Mouse (Mus musculus): ENCODE results near the gene Eme2.
A peak's percentile ranks its signal among the peaks of the same experiment; 100 is the strongest.

Eme2 gene

DNA sequence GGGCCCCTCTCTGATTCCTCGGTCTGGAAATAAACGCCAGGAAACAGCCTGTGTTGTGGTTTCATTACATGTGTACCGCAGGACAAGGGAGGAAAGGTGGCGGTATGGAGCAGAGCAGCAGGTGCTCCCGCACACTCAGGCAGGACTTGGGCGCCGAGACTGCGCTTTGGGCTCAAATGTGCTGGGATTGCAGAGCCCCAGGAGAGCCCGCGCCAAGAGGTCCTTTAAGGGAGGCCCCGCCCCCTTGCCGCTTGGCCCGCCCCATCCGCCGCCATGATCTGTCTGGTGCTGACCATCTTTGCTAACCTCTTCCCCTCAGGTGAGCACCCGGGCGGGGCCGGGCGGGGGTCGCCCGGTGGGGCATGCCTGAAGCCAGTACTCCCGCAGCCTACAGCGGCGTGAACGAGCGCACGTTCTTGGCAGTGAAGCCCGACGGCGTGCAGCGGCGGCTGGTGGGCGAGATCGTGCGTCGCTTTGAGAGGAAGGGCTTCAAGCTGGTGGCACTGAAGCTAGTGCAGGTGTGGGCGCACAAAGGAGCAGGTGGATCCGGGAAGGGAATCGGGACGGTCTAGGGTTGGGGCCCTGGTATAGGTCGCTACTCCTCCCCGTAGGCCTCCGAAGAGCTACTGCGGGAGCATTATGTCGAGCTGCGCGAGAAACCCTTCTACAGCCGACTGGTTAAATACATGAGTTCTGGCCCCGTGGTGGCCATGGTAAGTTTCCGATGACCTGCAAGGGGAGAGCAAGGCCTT lies 1.5 kb upstream of the Eme2 start, which contains the start of gene Nme3:
Nme3 (plus strand) TSS at position 260 of the 752 bp plus-strand sequence.
- DNase-seq (ENCODE audit: low spot score), result peak; percentile 79

DNA sequence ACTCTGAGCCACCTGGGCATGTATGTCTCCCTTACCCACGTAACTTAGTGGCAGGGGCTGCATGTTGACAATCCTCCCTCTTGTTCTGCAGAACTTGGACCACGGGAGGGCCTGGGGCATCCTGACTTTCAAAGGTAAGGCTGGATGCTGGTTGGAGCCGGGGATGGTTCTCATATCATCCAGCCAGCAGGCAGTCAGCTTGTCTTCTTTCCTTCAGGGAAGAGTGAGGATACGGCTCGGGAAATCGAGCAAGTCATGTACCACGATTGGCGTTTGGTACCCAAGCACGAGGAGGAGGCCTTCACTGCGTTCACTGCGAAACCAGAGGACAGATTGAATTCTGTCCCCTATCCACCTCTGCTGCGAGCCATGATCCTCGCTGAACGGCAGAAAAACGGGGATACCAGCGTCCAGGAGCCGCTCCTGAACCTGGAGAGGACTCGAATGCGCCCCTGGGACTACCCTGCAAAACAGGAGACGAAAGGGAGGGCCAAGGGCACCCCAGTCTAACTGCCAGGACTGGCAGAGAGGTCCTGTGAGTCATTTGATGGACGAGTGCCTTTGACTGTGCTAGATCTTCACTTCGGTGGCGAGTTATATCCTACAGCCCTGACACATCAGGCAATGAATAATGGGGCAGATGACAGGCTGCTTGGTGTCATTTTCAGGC lies 819 bp upstream of the Eme2 start:
- peak; percentile 33 for DNase-seq (ENCODE audit: low spot score)

DNA sequence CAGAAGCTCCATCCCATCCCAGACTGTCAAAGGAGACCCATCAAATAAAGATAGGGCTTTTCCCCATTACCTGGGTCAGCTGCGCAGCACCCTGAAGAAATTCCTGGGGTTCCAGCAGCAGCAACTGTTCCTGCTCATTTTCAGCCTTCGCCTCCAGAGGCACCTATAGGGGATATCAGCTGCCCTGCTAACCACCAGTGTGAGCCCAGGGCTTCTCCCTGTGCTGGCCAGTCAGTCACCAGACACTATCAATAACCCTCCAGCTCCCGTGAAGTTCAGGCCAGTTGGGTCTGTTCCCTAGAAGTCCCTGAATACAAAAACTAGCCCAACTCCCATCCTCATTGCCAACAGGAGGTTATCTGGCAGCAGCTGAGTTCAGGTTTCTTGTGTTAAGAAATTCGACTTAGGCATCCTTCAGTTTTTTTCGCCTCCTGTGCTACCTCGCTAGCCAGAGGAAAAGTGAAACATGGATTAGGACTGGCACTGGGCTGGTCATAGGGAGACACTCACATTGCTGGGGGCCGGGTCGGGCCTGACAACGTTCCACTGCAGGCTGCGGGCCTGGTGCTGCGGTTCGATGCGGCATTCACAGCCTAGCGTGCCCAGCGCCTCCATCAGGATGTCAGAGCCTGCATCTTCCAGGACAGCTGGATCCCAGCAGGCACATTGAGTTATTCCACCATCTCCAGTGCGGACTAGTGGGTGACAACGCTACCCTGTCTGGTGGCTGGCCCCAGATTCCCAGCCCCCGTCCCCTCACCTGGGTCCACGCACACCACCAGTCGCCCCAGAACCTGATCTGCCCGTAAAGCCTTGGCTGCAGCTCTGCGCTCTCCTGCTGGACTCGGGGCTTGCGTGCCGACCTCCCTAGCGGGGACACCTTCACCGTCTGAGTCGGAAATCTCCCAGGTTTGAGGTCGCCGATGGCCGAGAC lies 559 bp downstream of the Eme2 start:
- peak; percentile 43 for DNase-seq (ENCODE audit: low spot score)

DNA sequence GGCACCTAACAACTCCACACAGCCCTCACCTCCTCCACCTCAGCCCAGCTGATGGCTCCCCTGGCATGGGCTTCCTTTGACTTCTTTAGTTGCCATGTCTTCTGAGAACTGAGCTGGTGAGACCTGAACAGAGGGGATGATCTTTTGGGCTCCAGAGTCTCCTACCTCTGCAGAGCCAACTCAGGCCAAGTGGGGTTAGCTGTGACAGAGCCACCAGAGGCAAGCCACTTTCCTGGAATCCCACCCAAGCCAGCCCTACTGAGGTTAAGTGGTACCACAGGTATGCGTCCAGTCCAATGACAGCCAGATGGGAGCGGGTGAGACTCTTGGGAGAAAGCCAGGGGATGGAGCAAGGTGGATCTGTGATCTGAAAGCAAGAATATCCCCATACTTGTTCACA lies 1.6 kb downstream of the Eme2 start:
- DNase-seq (ENCODE audit: low spot score), result no peak

DNA sequence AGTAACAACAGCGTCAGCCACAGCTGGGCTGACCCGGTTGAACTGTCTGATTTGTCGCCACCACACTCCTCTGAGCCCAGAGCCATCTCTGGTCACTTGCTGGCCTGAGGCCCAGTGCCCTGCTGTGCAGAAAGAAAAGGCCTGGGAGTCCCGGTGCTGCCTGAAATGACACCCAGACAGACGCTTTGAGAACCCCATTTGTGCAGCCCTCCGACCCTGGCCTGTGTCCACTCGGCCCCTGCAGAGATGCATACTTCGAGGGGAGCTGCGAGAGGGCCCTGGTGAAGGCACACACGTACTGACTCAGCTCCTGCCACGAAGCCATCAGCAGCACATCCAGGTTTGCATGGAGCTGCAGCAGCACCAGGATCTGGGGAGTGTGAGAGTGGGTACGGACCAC lies 2.1 kb downstream of the Eme2 start:
- DNase-seq (ENCODE audit: low spot score), result no peak

DNA sequence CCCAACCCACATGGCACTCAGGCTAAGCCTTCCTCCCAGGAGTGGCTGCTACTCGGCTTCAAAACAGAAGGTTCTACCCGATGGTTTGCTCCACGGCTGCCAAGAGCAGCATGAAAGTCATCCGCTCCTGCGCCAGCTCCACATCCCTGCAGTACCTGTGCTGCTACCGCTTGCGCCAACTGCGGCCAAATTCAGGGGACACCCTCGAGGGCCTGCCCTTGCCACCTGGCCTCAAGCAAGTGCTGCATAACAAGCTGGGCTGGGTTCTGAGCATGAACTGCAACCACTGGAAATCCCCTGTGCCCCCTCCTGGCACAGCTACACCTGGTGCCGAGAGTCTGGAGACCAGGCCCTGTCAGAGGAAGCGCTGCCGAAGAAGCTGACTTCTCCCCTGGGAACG lies 3.6 kb downstream of the Eme2 start:
- no peak for DNase-seq (ENCODE audit: low spot score)

DNA sequence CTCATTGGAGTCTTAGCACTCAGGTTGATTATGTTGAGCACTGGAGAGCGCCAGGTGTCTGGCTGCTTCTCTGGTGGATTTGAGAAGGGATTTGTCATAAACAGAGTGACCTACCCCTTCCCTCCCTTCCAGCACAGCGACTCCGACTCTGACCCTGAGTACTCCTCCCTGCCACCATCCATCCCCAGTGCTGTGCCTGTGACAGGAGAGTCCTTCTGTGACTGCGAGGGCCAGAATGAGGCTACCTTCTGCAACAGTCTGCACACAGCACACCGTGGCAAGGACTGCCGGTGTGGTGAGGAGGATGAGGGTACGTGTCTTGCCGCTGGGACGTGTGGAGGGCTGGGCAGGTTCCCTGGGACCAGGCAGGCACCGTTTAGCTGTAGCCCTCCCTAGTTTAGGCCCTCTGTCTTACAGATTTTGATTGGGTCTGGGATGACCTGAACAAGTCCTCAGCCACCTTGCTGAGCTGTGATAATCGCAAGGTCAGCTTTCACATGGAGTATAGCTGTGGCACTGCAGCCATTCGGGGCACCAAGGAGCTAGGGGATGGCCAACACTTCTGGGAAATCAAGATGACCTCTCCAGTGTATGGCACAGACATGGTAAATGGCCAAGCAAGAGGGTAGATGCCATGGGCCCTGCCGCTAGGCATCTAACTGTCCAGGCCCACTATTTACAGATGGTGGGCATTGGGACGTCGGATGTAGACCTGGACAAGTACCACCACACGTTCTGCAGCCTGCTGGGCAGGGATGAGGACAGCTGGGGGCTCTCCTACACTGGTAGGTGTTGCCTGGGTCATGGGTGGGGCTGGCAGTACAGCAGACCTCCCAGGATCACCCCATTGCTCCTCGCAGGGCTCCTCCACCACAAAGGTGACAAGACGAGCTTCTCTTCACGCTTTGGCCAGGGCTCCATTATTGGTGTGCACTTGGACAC lies 4.5 kb downstream of the Eme2 start:
- DNase-seq (ENCODE audit: low spot score), result no peak

DNA sequence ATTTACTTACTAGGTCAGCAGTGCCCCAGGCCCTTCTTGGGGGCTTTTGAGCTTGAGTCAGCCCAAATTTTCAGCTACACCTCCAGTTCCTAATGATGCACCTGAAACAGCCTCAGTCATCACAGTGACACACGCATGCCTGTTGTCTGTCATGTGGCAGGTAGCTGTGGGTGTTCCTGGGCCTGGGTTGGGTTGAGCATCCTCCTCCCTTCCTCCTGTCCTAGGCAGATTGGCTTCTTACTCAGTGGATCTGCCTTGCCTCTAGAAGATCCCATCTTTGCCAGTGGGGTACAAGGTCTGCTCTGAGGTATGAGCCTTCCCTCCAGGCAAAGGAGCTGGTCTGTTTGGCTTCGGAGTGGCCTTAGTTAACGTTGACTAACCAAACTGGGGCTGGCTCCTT lies 6.0 kb downstream of the Eme2 start:
- DNase-seq (ENCODE audit: low spot score), result no peak

DNA sequence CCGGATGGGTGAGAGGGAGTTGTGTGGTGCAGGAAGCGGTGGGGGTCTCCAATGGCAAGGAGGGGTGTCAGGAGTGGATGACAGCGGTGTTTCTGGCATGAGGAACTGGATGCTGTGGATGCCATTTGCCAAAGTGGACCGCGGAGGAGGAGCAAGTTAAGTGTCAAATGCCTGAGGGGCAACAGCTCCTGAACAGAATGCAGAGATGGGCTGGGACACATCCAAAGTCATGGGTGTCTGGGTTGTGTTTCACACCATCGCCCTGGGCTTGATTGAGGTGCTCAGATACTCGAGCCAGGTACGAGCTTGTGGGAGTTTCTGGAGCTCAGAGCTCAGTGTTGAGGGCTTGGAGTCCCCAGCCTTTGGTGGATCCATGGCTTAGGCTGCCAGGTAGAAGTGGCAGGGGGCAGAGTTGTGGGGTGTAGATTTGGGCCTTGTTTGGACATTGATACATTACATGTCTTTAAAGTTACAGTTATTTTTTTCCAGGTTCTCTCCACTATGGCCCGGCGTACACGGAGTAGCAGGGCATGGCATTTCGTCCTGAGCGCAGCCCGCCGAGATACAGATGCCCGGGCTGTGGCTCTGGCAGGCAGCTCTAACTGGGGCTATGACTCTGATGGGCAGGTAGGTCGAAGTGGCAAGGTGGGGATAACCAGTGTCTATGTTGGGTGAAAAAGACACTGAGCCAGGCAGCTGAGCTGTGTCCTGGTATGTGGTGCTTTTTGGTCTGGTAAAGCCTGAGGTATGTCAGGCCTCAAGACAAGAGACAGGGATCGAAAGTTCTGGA lies 7.4 kb downstream of the Eme2 start:
- no peak for DNase-seq (ENCODE audit: low spot score)

DNA sequence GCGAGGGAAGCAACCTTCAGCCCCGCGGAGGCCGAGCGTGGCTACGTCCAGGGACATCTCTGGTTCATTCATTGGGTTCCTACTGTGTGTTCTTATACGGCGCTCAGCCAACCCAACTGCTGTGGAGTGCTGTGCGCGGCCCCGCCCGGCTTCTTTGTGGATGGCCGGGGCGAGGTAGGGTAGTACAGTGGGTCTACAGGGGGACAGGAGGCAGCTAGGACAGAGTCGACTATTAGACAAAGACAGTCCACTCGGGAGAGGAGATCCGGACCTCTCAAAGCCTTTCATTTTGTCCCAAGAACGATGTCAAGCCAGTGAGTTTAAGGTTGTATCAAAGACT lies 8.0 kb downstream of the Eme2 start:
- peak; percentile 29 for DNase-seq (ENCODE audit: low spot score)

DNA sequence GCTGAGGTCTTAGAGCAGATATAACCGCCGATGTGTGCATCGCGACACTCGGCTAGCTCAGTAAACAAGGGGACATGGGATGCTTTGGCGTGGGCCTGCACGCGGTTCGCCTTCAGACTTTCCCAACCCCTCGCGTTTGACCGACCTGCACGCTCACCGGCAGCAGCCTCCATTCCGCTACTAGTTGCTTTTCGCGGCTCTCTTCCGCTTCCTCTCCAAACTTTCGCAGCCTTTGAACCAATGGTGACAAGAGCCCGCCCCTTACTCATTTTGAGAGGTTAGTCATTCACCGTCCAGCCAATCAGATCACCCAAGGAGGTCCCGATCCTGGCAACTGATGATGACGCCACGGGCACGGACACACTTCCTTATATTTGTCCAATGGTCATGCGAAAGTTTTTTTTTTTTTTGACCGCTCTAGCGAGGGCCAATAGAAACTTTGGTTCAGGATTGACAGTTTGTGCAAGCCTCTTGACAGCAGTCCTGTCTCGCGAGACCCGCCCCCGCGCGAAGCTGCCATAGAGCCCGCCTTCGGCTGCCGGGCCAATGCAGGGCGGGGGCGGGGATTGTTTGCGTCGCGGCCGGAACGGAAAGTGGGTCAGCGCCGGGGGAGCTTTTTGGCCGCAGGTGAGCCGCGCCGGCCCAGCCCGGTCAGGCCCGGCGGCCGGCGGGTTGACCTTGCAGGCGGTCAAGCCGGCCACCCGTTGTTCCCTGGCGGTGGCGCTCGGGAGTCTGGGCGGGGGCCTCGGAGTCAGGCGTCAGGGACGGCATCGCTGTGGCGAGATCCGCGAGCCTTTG lies 8.6 kb downstream of the Eme2 start, which contains the start of the genes Nubp2 and Spsb3:
Nubp2 (minus strand) TSS at position 216 of the 798 bp plus-strand sequence.
Spsb3 (plus strand) TSS at position 510 of the 798 bp plus-strand sequence.
- peak; percentile 98 for DNase-seq (ENCODE audit: low spot score)

DNA sequence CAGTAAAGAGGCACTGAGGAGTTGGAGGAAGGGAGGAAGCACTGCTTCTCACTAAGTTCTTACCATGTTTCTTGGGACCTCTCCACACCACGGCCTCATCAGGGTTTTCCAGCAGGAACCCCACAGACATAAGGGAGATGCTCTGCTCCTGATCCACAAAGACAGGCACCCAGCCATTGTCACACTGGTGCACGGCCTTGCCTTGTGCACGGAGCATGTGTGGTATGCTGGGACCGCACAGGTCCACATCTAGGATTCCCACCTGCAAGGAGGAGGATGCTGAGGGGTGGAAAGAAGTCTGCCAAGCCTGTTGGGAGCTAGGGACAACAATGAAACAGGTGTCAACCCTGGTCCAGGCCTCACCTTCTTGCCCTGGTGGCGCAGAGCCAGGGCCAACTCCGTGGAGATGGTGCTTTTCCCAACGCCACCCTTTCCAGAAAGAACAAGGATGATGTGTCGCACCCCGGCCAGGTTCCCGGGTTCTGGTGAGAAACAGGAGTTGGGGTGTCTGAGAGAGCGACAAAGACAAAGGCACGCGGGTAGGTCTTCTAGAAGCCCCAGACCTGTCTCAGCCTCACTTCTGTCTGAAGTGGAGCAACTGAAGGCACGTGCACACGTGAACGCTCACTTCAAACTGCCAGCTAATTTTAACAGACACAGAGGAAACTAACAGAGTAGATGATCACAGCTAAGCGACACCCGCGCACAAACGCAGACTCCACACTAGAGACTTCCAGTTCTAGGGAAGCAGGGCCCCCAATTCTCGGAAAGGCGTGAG lies 9.3 kb downstream of the Eme2 start:
- DNase-seq (ENCODE audit: low spot score), result no peak

DNA sequence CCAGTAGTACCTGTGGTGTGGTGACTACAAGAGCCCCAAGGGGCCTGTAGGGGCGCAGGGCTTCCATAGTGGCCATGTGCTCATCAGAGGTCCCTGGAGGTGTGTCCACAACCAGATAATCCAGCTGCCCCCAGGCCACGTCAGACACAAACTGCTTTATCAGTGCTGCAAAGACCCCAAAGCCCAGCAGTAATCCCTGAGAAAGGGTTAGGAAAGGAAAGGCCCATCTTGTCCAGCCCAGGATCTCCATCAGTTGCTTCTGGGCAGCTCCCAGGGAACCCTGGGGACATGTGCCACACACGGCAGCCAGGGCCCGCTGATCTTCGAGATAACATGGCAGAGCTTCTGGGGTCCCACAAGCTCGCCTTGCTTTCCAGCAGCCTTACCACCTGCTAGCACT lies 10.5 kb downstream of the Eme2 start:
- no peak for DNase-seq (ENCODE audit: low spot score)

DNA sequence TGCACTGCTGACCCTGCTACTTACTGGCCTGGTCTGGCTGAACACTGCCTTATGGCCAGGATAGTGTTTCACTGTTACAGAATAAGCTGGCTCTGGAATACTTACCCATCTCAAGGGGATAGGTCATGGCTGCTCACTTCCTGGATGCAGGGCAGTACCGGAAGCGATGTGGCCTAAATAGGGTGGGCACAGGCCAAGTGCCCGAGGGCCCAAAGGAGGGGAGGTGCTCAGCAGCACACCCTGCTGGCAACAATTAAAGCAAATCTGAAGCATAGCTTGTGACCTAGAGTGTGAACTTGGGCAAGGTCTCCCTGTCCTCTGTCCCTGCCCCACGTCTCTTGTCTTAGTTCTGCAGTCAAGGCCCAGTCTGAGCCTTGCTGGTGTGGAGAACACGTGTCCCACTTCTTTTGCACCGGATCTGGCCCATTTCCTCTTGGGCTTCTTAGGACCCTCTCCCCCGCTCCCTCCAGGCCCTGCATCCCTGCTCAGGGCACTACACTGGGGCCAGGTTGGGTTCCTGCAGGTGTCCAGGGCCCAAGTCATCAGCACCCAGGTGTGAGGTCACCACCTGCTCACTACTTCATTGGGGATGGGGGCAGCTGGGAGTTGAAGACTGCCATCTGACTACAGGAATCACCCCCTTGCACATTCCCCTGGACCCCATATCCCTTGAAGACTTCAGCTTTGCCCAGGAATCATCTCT lies 13.0 kb downstream of the Eme2 start:
- no peak for DNase-seq (ENCODE audit: low spot score)

DNA sequence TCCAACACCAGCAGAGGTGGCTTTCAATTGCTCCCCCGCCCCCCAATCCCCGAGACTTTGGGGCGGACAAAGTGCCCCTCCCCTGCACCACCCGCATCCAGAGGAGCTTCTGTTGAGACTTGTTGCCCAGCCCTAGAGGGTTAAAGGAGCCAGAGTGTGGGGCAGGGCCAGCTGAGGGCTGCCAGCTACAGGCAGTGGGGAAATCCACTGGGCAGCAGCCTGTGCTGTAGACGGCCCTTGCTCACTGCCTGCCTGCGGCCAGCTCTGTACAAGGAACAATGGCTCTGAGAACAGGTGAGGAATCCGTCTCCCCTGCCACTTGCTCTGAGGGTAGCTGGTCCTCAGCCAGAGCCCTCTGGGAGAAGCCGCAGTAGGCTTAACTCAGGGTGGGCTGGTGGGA lies 16.4 kb downstream of the Eme2 start:
- no peak for DNase-seq (ENCODE audit: low spot score)

DNA sequence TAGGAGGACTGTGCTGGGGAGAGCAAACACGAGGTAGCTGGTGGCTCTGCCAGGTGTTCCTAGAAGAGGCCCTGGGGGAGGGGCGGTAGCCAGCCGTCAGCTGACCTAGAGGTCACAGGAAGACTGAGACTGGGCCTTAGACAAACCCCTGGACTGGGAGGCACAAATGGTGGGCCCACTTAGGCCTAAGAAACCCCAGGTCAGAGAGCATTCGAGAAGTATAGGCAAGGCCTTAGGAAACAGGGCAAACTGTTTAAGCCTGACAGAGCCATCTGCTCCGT lies 16.8 kb downstream of the Eme2 start:
- DNase-seq (ENCODE audit: low spot score), result no peak

DNA sequence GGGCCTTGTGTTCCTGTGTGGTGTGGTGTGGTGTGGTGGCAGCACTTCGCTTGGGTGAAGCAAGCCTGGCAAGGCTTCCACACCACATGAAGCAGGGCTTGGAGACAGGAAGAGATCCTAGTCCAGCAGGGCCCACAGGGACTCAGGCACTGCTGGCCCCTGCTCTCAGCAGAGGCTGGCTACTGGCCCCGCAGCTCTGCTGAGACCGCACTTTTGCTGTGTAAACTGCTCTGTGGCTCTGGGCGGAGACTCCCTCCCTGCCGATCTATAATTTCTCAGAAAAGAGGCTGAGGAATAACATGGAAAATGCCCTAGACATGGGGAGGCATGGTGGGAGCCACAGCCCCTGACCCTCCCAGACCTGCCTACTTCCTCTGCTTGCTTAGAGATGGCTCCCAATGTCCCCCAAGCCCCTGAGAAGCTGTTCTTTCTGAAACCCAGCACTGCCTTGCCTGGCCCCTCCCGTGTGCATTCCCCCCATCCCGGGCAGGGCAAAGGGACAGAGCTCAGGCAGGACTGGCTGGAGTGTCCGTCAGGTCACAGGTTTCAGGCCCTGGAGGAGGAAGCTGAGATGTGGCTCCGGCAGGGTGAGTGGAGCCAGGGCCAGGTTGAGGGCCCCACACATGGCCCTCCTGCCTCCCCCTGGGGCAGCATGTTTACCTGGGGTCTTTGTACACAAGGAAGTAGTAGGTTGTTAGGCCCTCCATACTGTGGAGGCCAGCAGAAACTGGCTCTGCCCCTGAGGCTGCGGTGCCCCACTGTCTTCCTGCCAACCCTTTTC lies 17.4 kb downstream of the Eme2 start:
- DNase-seq (ENCODE audit: low spot score), result no peak

DNA sequence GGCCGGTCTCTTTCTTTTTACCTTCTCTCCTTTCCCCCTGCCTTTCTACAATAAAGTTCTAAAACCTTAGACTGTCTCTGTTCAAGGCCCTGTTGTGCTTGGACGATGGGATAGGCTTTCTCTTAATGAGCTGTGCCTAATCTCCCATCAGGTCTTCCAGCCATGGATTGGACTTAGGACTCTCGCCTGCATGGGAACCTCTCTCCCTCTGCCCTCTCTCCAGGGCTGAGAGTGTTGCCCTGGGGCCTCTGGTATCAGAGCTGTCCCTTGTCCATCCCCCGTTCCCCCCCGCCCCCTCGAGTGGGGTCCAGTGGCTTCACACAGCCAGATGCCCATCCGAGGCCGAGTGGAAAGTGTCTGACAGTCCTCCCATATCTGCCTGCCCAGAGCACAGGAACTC lies 19.9 kb downstream of the Eme2 start:
- no peak for DNase-seq (ENCODE audit: low spot score)
